Mouse (Mus musculus) heart, adult 2 months (tissue): ENCODE results near the gene Polrmt.

Experiments used
- CTCF ChIP-seq: fragments of 200-600 bp; IDR thresholded peaks from 2 replicates; pipeline ENCODE4 v1.8.1; 2022; ENCODE audit warnings: antibody characterized with exemption, mild to moderate bottlenecking, moderate library complexity
- POLR2A ChIP-seq: fragments of 200-500 bp; IDR thresholded peaks from 2 replicates; pipeline ENCODE4 v1.6.1; 2011; ENCODE audit warnings: mild to moderate bottlenecking, low read depth, low read length, control low read depth; ENCODE audit not compliant: insufficient read depth

- TF ChIP-seq POLR2A (no peak), CTCF (no peak)
These were observed 14.3 kb upstream of the Polrmt start for GRCm38 (mm10) chr10:79760603-79761143.
